Mouse (Mus musculus) left cerebral cortex, adult 9 months (tissue): ENCODE data around the gene Gon7.

Source experiments
- DNase-seq, 2 experiments: peaks; one replicate each; pipeline ENCODE4 v3.0.0; 2022; ENCODE audit warnings: low spot score in 2 of 2

Gon7 gene

GRCm38 (mm10) chr12:102743036-102743588 lies 14.5 kb downstream of the Gon7 start:
- peak in 1 of 2 experiments; percentile 43 for DNase-seq

GRCm38 (mm10) chr12:102742056-102742455 lies 15.5 kb downstream of the Gon7 start:
- DNase-seq, result no peak

- no peak for DNase-seq
Observed at GRCm38 (mm10) chr12:102740285-102740684, 17.3 kb downstream of the Gon7 start.

- no peak for DNase-seq
Observed at GRCm38 (mm10) chr12:102739096-102739495, 18.5 kb downstream of the Gon7 start.

DNA sequence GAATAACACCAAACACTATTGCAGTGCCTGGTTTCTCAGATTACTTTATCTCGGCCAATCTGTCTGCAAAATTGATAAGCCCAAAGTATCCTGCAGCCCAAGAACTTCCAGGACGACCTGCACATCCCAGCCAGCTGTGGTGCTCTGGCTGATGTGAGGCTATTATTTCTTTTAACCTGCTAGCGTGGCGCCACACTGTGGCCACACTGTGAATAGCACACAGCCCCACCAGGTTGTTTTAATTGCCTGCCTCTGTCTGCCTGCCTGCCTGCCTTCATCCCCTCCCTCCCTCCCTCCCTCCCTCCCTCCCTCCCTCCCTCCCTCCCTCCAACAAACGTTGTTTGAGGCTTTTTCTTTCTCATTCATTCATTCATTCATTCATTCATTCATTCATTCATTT lies 24.2 kb downstream of the Gon7 start:
- peak in 1 of 2 experiments; percentile 49 for DNase-seq

DNA sequence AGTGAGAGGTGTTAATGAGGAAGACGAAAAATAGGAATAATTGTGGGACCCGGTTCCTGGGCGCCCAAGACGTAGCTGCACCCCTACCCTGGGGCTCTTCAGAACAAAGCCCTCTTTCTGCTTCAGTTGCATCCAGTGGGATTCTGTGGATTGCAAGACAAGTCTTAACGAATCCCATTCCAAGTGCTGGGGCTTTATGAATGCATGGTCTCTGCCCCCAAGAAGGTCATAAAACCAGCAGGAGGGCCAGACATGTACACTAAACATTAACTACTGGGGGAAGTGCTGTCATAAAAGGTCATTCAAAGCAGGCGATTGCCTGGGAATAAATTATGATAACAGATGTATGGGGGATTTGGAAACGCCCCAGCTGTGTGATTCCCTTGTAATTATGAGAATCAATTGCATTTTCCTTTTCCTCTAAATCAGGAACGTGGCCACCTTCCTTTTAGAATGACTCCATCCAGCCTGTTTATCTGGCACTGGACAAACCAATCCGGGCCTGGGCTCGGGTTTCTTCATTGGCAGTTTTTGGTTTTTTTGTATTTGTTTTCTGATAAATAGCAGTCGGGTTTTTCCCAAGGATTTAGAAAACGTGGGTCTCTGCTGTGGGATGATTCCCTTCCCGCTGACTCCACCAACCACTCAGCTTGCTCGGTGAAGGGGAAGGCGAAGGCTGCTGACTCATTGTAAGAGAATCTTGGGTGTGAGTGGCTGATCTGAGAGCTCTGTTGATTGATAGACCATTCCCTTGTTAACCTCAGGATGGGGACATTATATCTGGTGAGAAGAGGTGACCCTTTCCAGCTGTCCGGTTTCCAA lies 26.6 kb downstream of the Gon7 start:
- no peak for DNase-seq

DNA sequence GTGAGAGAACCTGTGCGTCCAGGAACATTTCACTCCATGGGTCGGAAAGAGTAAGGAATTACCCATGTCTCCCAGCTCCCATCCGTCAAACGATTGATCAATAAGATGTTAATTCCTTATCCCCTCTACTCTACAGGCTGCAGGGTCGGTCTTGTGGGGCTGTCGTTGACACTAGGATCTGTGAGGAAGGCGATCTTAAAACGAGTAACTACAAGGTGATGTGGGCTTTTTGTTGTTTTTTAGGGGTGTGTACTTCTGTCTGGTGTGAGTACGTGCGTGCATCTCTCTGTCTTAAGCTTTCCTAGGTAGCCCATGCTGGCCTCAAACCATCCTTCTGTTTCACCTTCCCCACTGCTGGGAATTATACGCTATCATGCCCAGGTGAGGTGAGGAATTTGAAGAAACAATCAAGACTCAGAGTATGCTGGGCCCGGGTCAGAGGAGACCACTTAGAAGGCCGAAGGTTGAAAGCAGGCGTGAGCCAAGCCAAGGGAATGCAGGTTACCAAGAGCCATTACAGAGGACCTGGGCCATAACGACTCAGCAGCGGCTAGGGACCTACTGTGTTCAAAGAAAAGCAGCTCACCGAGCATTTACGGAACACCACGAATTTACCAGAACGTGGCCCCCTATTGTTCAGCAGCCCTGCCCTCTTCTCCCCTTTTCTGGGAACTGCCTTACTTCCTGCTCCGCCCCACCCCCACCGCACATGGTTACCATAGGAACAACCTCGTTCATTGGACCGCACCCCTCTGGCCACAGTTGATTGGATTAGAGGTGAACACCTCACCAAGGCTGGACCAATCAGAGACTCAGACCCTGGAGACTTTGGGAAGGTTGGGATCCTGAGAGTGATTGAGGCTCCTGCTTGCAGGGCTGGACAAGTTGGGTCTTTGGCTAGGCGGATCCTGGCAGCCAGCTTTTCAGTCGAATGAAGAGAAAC lies 27.5 kb downstream of the Gon7 start:
- DNase-seq, result peak in 1 of 2 experiments; percentile 79

DNA sequence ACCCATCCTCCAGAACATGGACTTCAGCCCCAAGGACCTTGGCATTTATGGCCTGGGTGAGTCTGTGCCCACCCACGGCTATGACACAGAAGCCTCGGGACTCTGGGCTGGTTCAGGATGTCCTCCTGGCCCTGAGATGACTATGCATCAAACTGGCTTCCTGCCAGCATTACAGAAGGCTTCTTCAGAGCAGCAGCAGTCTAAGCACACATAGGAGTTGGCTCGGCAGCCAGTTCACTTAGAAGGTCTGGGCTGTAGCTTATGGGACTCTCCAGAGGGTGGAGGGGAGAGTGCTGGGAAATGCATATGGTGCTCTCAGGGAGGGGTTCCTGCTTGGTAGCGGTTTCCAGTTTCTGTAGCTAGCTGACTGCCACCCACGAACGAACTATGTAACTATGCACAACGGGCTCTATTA lies 31.8 kb downstream of the Gon7 start:
- no peak for DNase-seq

DNA sequence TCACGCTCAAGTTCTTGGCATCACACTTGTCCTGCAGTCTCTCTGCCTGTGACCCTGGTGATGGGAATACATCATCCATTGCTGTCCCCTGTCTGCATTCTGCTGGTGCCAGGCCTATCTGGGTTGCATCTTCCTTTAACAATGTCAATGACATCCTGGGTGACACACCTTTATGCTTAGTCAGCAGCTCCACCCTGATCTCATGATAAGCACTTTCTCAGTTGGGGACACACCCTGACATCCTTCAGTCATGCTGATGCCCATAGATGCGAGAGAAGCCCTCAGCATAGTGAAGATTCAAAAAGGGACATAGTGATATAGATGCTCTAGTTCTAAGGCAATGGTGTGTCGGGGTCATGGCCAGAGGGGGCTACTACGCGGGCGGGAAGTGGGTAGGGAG lies 32.5 kb downstream of the Gon7 start:
- DNase-seq, result no peak

GRCm38 (mm10) chr12:102723861-102724260 lies 33.7 kb downstream of the Gon7 start:
- peak in 1 of 2 experiments; percentile 62 for DNase-seq

DNA sequence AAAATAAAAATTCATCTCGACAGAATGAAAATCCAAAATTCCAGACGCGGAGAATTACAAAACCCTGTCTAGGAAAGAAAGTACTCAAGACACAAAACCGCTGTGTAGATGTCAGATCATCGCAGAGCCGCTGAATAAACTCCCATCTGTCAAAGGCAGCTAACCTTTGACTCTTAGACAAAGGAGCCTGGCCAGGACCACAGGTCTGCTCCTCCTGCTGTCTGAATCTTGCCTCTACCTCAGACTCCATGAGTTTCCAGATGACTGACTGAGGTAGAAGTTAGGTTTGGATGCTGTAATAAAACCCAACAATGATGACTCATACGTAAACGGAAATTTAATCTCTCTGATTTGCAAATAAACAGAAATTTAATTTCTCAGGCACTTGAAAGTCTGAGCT lies 34.6 kb downstream of the Gon7 start:
- no peak for DNase-seq

- no peak for DNase-seq
Observed at GRCm38 (mm10) chr12:102722451-102722850, 35.2 kb downstream of the Gon7 start.

GRCm38 (mm10) chr12:102719552-102720315 lies 37.9 kb downstream of the Gon7 start:
- no peak for DNase-seq

GRCm38 (mm10) chr12:102714654-102715395 lies 42.8 kb downstream of the Gon7 start:
- no peak for DNase-seq

DNA sequence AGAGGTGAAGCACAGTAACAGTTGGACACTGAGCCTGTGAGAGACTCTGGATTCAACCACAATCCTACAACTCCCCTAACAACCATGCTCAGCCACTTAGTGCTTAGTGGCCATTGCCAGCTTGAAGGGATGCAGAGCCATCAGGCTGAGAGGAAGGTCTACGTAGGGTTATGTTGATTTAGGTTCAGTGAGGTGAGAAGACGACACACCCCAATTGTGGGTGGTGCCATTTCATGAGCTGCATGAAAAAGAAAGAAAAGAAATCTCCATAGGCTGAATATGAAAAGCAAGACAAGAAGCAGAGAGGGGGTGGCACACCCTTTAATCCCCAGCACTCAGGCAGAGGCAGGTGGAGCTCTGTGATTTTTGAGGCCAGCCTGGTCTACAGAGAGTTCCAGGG lies 43.5 kb downstream of the Gon7 start:
- no peak for DNase-seq

DNA sequence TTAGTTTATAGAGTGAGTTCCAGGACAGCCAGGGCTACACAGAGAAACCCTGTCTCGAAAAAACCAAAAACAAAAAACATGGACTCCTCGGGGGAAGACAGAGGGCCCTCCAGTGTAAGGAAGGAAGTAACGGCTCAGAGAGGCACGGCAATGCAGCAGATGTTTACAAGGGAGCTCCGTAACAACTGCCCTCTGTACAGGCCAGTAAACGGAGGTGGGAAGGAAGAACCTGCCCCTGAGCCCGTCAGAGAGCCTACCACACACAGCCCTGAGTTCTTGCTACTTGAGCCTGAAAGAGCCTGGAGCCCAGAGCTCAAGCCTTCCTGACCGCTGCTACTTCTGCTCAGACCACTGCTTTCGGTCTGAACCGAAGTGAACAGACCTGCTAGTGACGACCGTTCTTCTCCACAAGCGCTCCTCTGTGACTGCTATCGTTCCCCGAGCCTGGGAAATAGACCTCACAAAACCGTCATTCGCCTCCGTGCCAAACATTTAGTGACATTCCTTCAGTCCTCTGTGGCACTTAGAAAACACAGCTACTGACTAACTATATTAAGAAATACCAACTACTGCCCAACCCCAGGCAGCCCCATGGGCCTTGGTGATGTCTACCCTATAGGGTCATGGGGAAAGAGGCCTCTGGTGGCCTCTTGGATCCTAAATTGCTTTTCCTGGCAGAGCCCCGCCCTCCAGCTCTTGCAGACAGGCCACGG lies 44.3 kb downstream of the Gon7 start:
- no peak for DNase-seq

- no peak for DNase-seq
Observed at GRCm38 (mm10) chr12:102710851-102711375, 46.7 kb downstream of the Gon7 start.

- DNase-seq, result no peak
Observed at GRCm38 (mm10) chr12:102709896-102710295, 47.7 kb downstream of the Gon7 start.

DNA sequence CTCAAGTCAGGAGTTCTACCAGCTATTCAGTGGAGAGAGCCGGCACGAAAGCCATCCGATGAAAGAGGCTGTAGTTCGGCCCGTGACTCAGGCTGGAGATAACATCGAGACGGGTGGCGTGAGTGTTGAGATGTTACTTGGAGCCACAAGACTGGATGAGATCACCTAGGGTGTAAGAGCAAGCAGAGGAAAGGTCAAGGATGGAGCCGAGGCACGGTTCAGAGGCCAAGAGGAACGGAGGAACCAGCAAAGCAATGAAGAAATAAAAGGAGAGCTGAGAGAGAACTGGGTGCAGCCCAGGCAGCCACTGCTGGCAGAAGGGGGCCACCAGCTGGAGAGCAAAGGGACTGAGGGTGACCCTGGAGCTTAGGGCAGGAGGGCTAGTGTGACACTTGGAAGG lies 49.4 kb downstream of the Gon7 start:
- DNase-seq, result no peak
